Mouse (Mus musculus): ENCODE measurements at regions not wholly inside any gene's neighbourhood (a gene's known extent, or its start where the extent isn't known, plus 50 kb on each side); places are given as distances from the start of the nearest gene placed in this dataset.

DNA sequence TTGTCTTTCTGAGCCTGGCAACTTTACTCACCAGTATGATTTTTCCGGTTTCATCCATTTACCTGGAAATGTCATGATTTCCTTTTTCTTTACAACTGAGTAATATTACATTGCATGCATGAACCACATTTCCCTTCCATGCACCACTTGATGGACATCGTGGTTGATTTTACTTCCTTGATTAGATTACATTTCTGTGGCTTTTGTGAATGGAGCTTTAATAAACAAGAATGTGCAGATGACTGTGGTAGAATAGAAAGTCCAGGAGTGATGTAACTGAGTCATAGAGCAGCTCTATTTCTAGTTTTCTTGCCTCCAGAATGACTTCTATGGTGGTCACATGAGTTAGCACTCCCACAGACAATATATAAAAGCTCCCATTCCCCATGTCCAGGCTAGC is 75.2 kb downstream of the Chst2 start:
- H3K27ac ChIP-seq (ENCODE audit: low read length): no peak overlapping the region
- no peak overlapping the region for H3K4me2 ChIP-seq (ENCODE audit: low read depth, low read length)
- H3K9ac ChIP-seq (ENCODE audit: low read depth, low read length): no peak overlapping the region
- H3K36me3 ChIP-seq (ENCODE audit: control insufficient read depth, insufficient read depth, low read length): no peaks in the 10 kb centered on the region
- H3K4me3 ChIP-seq (ENCODE audit: low read length): no peak overlapping the region
- no peaks in the 10 kb centered on the region for H3K9me3 ChIP-seq (ENCODE audit: control insufficient read depth, low read length)
- no peak for ATAC-seq
- H3K4me1 ChIP-seq (ENCODE audit: control insufficient read depth, insufficient read depth, low read length): peaks cover 3% of the 10 kb centered on the region; the same call in 1 of the 2 replicates
- no peaks in the 10 kb centered on the region for H3K27me3 ChIP-seq (replicated peaks; ENCODE audit: control insufficient read depth, insufficient read depth, low read length)
- WGBS: 81% methylated on average over 2 of the region's 2 CpGs

DNA sequence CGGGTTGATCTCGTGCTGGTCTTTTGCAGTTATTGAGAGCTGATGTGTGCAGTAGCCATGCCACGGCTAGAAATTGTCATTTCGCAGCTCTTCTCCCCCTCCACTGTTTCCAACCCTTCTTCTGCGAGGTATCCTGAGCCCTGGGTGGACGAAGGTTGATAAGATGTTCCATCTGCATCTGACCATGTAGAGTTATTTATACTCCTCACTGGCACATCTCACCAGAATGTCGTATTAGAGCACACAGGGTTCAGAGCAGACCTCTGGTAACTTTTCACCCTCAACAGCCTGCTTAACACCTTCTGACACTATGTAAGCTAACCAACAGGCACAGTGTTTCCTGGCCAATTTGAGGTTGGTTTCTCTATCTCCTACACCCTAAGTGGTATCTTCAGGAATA is 76.4 kb downstream of the Chst2 start:
- H3K4me2 ChIP-seq (ENCODE audit: low read depth, low read length): no peak overlapping the region
- no peak overlapping the region for H3K9ac ChIP-seq (ENCODE audit: low read depth, low read length)
- H3K4me3 ChIP-seq (ENCODE audit: low read length): no peak overlapping the region
- H3K27ac ChIP-seq (ENCODE audit: low read length): no peak overlapping the region
- no peaks in the 10 kb centered on the region for H3K9me3 ChIP-seq (ENCODE audit: control insufficient read depth, low read length)
- WGBS: 84% methylated on average over 7 of the region's 7 CpGs
- no peaks in the 10 kb centered on the region for H3K36me3 ChIP-seq (ENCODE audit: control insufficient read depth, insufficient read depth, low read length)
- no peaks in the 10 kb centered on the region for H3K27me3 ChIP-seq (replicated peaks; ENCODE audit: control insufficient read depth, insufficient read depth, low read length)
- H3K4me1 ChIP-seq (ENCODE audit: control insufficient read depth, insufficient read depth, low read length): peaks cover 3% of the 10 kb centered on the region; the same call in 1 of the 2 replicates
- ATAC-seq: no peak

- no peak overlapping the region for H3K9ac ChIP-seq (ENCODE audit: low read depth, low read length)
- peaks cover 3% of the 10 kb centered on the region; the same call in 1 of the 2 replicates for H3K4me1 ChIP-seq (ENCODE audit: control insufficient read depth, insufficient read depth, low read length)
- H3K4me3 ChIP-seq (ENCODE audit: low read length): no peak overlapping the region
- no peaks in the 10 kb centered on the region for H3K27me3 ChIP-seq (replicated peaks; ENCODE audit: control insufficient read depth, insufficient read depth, low read length)
- WGBS: 86% methylated on average over 9 of the region's 9 CpGs
- ATAC-seq: no peak
- no peak overlapping the region for H3K27ac ChIP-seq (ENCODE audit: low read length)
- no peaks in the 10 kb centered on the region for H3K36me3 ChIP-seq (ENCODE audit: control insufficient read depth, insufficient read depth, low read length)
- H3K4me2 ChIP-seq (ENCODE audit: low read depth, low read length): no peak overlapping the region
- H3K9me3 ChIP-seq (ENCODE audit: control insufficient read depth, low read length): no peaks in the 10 kb centered on the region
These were observed 77.5 kb downstream of the Chst2 start for GRCm38 (mm10) chr9:95329053-95329430.

DNA sequence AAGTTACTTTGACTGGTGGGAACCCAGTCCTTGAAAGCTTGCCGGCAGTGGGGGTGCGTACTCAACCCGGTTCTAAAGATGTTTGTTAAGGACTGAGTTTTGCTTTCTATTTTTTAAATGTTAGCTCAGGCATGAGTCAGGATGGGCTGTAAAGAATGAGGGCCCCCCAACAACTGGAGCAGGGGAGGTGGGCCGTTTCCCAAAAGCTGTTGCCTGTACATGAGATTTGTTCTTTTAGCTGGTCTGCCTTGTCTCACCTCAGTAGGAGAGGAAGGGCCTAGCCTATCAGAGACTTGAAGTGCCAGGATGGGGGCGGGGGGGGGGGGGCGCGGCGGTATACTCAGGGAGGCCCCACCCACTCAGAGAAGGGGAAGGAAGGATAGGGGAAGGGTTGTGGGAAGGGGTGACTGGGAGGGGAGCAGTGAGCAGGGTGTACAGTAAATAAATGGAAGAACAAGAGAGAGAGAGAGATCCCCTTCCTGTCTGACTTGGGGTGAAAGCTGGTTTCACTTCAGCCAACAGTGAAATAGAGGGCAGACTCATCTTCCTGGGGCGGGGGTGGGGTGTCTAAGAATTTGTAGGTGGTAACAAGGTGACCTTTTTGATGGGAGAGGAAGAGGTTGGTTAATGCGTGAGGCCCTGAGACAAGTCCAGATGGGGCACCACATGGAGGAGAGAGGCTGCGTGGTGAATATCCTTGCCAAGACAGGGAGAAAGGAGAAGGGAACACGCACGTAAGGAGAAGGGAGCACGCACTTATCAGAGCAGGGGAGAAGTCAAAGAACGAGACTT is 78.1 kb downstream of the Chst2 start:
- H3K9ac ChIP-seq (ENCODE audit: low read depth, low read length): no peak overlapping the region
- peaks cover 3% of the 10 kb centered on the region; the same call in 1 of the 2 replicates for H3K4me1 ChIP-seq (ENCODE audit: control insufficient read depth, insufficient read depth, low read length)
- no peaks in the 10 kb centered on the region for H3K27me3 ChIP-seq (replicated peaks; ENCODE audit: control insufficient read depth, insufficient read depth, low read length)
- ATAC-seq: no peak
- H3K9me3 ChIP-seq (ENCODE audit: control insufficient read depth, low read length): no peaks in the 10 kb centered on the region
- 78% methylated on average over 11 of the region's 15 CpGs for WGBS
- H3K4me3 ChIP-seq (ENCODE audit: low read length): no peak overlapping the region
- H3K27ac ChIP-seq (ENCODE audit: low read length): no peak overlapping the region
- no peak overlapping the region for H3K4me2 ChIP-seq (ENCODE audit: low read depth, low read length)
- H3K36me3 ChIP-seq (ENCODE audit: control insufficient read depth, insufficient read depth, low read length): no peaks in the 10 kb centered on the region

- H3K9me3 ChIP-seq (ENCODE audit: control insufficient read depth, low read length): no peaks in the 10 kb centered on the region
- 43% methylated on average over 3 of the region's 3 CpGs for WGBS
- H3K27ac ChIP-seq (ENCODE audit: low read length): no peak overlapping the region
- no peak overlapping the region for H3K9ac ChIP-seq (ENCODE audit: low read depth, low read length)
- ATAC-seq: no peak
- H3K27me3 ChIP-seq (replicated peaks; ENCODE audit: control insufficient read depth, insufficient read depth, low read length): no peaks in the 10 kb centered on the region
- no peaks in the 10 kb centered on the region for H3K36me3 ChIP-seq (ENCODE audit: control insufficient read depth, insufficient read depth, low read length)
- H3K4me2 ChIP-seq (ENCODE audit: low read depth, low read length): no peak overlapping the region
- peaks cover 3% of the 10 kb centered on the region; the same call in 1 of the 2 replicates for H3K4me1 ChIP-seq (ENCODE audit: control insufficient read depth, insufficient read depth, low read length)
- H3K4me3 ChIP-seq (ENCODE audit: low read length): no peak overlapping the region
These were observed 78.8 kb downstream of the Chst2 start for GRCm38 (mm10) chr9:95327771-95328170.

DNA sequence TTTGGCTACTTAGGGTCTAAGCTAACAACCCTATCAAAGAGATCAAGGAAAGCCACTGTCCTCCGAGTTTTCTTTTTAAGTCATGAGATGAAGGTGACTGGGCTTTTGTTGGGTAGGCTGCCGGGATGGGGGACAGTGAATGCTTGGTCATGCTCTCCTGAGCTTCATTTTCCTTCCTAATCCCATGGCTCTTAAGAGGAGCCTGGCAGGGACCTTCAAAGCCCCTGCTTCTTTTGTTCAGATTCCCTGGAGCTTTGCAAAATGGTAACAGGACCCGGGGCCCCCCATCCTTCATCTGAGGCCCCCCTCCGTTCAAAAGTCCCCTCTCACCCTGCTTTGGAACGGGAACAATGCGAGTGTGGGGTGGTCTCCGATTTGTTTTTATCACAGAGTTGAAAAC is 82.9 kb downstream of the Chst2 start:
- Histone ChIP-seq H3K4me1 (ENCODE audit: control insufficient read depth, insufficient read depth, low read length) (peaks cover 3% of the 10 kb centered on the region; the same call in 1 of the 2 replicates), H3K27me3 (replicated peaks; ENCODE audit: control insufficient read depth, insufficient read depth, low read length) (no peaks in the 10 kb centered on the region), H3K4me2 (ENCODE audit: low read depth, low read length) (no peak overlapping the region), H3K36me3 (ENCODE audit: control insufficient read depth, insufficient read depth, low read length) (no peaks in the 10 kb centered on the region), H3K9me3 (ENCODE audit: control insufficient read depth, low read length) (no peaks in the 10 kb centered on the region), H3K9ac (ENCODE audit: low read depth, low read length) (no peak overlapping the region), H3K4me3 (ENCODE audit: low read length) (no peak overlapping the region), H3K27ac (ENCODE audit: low read length) (no peak overlapping the region)
- 73% methylated on average over 7 of the region's 7 CpGs for WGBS
- no peak for ATAC-seq

- no peak for ATAC-seq
- 69% methylated on average over 5 of the region's 5 CpGs for WGBS
These were observed 83.6 kb downstream of the Chst2 start for GRCm38 (mm10) chr9:95322893-95323292.

GRCm38 (mm10) chr9:95322031-95322430 is 84.5 kb downstream of the Chst2 start:
- Histone ChIP-seq H3K9me3 (ENCODE audit: control insufficient read depth, low read length) (no peaks in the 10 kb centered on the region), H3K4me3 (ENCODE audit: low read length) (no peak overlapping the region), H3K27ac (ENCODE audit: low read length) (no peak overlapping the region), H3K4me2 (ENCODE audit: low read depth, low read length) (no peak overlapping the region), H3K27me3 (replicated peaks; ENCODE audit: control insufficient read depth, insufficient read depth, low read length) (no peaks in the 10 kb centered on the region), H3K4me1 (ENCODE audit: control insufficient read depth, insufficient read depth, low read length) (no peaks in the 10 kb centered on the region), H3K36me3 (ENCODE audit: control insufficient read depth, insufficient read depth, low read length) (no peaks in the 10 kb centered on the region), H3K9ac (ENCODE audit: low read depth, low read length) (no peak overlapping the region)
- ATAC-seq: no peak
- WGBS: 93% methylated on average over 2 of the region's 2 CpGs

More at GRCm38 (mm10) chr9:95322893-95323292, 83.6 kb downstream of the Chst2 start:
- Histone ChIP-seq H3K4me3 (ENCODE audit: low read length) (no peak overlapping the region), H3K4me2 (ENCODE audit: low read depth, low read length) (no peak overlapping the region), H3K27ac (ENCODE audit: low read length) (no peak overlapping the region), H3K9ac (ENCODE audit: low read depth, low read length) (no peak overlapping the region), H3K9me3 (ENCODE audit: control insufficient read depth, low read length) (no peaks in the 10 kb centered on the region), H3K36me3 (ENCODE audit: control insufficient read depth, insufficient read depth, low read length) (no peaks in the 10 kb centered on the region), H3K4me1 (ENCODE audit: control insufficient read depth, insufficient read depth, low read length) (peaks cover 3% of the 10 kb centered on the region; the same call in 1 of the 2 replicates), H3K27me3 (replicated peaks; ENCODE audit: control insufficient read depth, insufficient read depth, low read length) (no peaks in the 10 kb centered on the region)

DNA sequence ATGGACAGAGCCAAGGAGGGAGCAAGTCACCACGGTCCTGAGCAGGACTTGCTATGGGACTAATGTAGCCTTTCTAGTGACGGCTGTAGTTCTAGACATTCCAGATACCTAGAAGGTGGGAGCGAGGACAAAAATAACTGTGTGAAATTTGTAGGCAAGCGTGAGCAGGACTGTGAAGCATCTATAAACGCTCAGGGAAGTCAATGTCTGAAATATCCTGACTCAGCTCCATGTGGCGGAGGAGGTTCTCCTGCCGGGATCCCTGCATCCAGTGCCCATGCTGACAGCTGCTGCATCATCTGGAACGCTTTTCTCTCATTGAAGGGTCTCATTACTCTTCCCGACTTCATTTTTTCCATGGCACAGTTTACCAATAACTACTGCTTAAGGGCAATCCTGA is 87.6 kb downstream of the Chst2 start:
- Histone ChIP-seq H3K4me1 (ENCODE audit: control insufficient read depth, insufficient read depth, low read length) (no peaks in the 10 kb centered on the region), H3K27me3 (replicated peaks; ENCODE audit: control insufficient read depth, insufficient read depth, low read length) (no peaks in the 10 kb centered on the region), H3K4me2 (ENCODE audit: low read depth, low read length) (no peak overlapping the region), H3K9ac (ENCODE audit: low read depth, low read length) (no peak overlapping the region), H3K9me3 (ENCODE audit: control insufficient read depth, low read length) (no peaks in the 10 kb centered on the region), H3K36me3 (ENCODE audit: control insufficient read depth, insufficient read depth, low read length) (no peaks in the 10 kb centered on the region), H3K4me3 (ENCODE audit: low read length) (no peak overlapping the region), H3K27ac (ENCODE audit: low read length) (no peak overlapping the region)
- 89% methylated on average over 9 of the region's 9 CpGs for WGBS
- ATAC-seq: no peak

DNA sequence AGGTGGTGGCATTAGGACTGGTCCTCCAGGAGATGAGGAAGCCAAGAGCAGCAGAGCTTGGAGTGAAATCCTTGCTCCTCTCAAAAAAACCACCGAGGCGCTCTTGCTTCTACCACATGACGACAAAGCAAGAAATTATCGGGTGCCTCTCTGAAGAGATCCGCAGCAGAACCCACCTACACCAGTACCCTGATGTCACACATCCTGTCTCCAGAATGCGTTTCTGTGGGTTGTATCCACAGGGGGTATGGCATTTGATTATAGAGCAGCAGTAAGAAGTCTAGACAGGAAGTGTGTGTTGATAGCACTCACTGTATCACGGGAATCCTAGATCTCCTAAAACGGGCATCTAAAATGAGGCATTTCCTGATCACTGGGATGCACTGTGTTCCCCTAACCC is 89.8 kb downstream of the Chst2 start:
- WGBS: 74% methylated on average over 8 of the region's 8 CpGs
- Histone ChIP-seq H3K4me3 (ENCODE audit: low read length) (no peak overlapping the region), H3K4me2 (ENCODE audit: low read depth, low read length) (no peak overlapping the region), H3K36me3 (ENCODE audit: control insufficient read depth, insufficient read depth, low read length) (no peaks in the 10 kb centered on the region), H3K27me3 (replicated peaks; ENCODE audit: control insufficient read depth, insufficient read depth, low read length) (no peaks in the 10 kb centered on the region), H3K27ac (ENCODE audit: low read length) (no peak overlapping the region), H3K4me1 (ENCODE audit: control insufficient read depth, insufficient read depth, low read length) (no peaks in the 10 kb centered on the region), H3K9ac (ENCODE audit: low read depth, low read length) (no peak overlapping the region), H3K9me3 (ENCODE audit: control insufficient read depth, low read length) (no peaks in the 10 kb centered on the region)
- ATAC-seq: no peak
